Mouse (Mus musculus): ENCODE data around the gene Hes1. TPM values are rescaled to one million over a fixed set of nuclear protein-coding genes. Genes with fewer than 3 reads are reported as not detected.
A peak's percentile ranks its signal among the peaks of the same experiment; 100 is the strongest.
"Not testable (repeated sequence)": the region's sequence is repeated elsewhere in the genome, so short reads cannot be mapped to it uniquely, and the experiment has no call there.

Hes1 gene
- polyA plus RNA-seq, 1 experiment = 25.2 TPM

GRCm38 (mm10) chr16:30068041-30069020, 4.1 kb downstream of the Hes1 start:
- DNase-seq (ENCODE audit: extremely low spot score in 1 of 2, low spot score in 1 of 2) = no peak

GRCm38 (mm10) chr16:30069580-30069949, 5.4 kb downstream of the Hes1 start:
- DNase-seq (ENCODE audit: extremely low spot score in 1 of 2, low spot score in 1 of 2) = peak in 1 of 2 experiments; percentile 22

- DNase-seq (ENCODE audit: extremely low spot score in 1 of 2, low spot score in 1 of 2) = peak in 1 of 2 experiments; percentile 65
Observed at GRCm38 (mm10) chr16:30069950-30070770, 6.0 kb downstream of the Hes1 start.

DNA sequence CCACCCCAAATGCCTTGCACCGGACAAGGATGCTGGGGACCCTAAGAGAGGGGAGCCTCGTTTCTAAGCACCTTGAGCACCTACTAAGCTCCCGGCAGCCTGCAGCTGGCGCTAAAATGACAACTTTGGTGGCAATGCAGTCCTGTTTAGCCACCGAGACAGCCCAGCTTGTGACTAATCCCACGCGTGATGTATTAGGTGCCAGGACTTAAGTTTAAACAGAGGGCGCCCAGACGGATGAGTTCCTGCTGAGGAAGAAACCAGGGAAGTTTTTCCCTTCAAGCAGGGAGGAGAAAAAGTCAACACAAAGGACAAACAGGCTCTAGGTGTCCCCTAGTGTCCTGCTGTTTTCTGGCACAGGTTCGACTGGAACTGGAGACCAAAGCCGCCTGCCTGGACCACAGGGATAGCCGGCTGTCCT, 6.6 kb downstream of the Hes1 start:
- DNase-seq (ENCODE audit: extremely low spot score in 1 of 2, low spot score in 1 of 2) = peak in 1 of 2 experiments; percentile 43

DNA sequence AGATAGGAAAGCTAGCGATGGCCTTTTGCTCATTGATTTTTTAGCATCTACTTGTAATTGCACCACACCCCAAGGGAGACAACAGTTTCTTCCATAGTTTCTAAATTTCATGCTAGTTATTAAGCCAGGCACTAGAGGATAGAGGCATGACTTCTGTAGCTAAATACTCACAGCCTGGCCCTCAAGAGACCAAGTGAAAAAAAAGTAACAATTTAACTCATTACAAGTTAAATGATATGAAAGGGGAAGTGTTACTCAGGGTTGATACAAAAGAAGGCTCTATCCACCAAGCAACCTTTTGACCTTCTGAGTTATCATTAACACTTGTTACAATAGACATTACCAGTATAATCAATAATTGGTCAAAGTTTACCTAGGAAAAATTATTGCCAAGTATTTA, 9.1 kb downstream of the Hes1 start:
- DNase-seq (ENCODE audit: extremely low spot score in 1 of 2, low spot score in 1 of 2) = no peak

DNA sequence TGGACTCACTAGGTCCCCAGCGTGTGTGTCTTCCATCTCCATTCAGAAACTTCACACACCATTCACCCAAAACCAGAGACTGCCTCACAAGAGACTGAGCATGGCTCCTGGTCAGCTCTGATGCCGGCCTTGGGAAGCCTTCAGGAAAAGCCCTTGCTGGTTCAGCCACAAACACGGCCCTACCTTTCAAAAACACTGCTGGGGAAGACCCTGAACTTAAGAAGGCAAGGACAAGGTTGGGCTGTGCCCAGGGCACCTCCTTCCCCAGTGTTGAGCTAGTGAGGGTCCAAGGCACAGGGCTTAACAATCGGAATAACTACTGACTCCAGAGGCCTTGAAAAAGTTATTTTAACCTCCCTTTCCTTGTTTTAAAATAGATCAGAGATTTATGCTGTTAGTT, 17.3 kb downstream of the Hes1 start:
- no peak for DNase-seq (ENCODE audit: extremely low spot score in 1 of 2, low spot score in 1 of 2)

GRCm38 (mm10) chr16:30081980-30082379, 17.8 kb downstream of the Hes1 start:
- no peak for DNase-seq (ENCODE audit: extremely low spot score in 1 of 2, low spot score in 1 of 2)

DNA sequence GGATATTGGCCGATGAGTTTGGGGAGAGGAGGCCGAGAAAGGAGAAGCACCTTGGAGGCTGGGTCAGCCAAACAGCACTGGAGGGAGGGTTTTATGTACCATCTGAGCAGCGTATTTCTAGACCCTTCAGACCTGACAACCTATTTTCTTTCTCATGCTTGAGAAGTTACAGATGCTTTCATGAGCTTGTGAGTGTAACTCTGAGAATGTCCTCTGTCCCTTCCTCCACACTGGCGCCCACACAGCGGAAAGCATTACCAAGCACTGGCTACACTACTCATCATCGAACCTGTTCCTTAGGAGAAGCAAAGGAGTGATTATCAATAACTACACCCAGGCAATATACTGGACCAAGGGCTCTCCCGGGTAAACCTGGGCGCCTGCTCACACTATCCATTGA, 18.8 kb downstream of the Hes1 start:
- no peak for DNase-seq (ENCODE audit: extremely low spot score in 1 of 2, low spot score in 1 of 2)

DNA sequence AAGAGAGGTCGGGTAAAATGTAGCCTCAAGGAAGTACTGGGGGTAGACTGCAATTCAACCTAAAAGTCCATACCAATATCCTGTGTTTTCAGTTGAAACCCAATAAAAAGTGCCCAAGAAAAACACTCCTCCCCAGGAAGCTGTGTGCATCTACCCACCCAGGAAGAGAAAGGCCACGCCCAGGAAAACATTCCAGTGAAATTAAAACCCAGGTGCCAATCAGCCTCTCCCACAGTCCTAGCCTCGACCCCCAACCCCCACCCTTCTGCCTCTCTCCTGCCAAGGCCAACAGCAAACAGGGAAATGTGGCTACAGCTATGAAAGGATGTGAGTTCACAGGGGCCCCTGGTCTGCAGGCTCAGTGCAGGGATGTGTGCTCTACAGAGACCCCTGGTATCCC, 19.4 kb downstream of the Hes1 start:
- no peak for DNase-seq (ENCODE audit: extremely low spot score in 1 of 2, low spot score in 1 of 2)

GRCm38 (mm10) chr16:30088646-30089045, 24.5 kb downstream of the Hes1 start:
- no peak for DNase-seq (ENCODE audit: extremely low spot score in 1 of 2, low spot score in 1 of 2)

- DNase-seq (ENCODE audit: extremely low spot score in 1 of 2, low spot score in 1 of 2) = no peak
Observed at GRCm38 (mm10) chr16:30090200-30090865, 26.1 kb downstream of the Hes1 start.

DNA sequence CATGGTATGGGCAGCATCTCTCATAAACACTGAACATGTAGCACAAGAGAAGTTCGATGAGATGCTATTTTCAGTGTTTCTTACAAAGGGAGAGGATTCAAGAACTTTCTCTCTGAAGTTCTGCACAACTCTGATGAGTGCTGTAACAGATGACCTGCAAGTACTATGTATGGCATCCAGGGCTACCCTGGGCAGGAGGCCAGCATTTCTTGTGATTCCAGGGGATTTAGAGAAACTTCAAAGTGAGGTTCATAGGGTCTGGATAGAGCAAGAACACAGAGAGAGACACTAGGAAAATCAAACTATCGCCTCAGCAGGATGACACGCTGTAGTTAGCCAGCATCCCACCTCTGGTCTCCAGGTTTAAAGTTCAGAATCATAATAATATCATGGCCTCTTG, 31.9 kb downstream of the Hes1 start:
- no peak for DNase-seq (ENCODE audit: extremely low spot score in 1 of 2, low spot score in 1 of 2)

DNA sequence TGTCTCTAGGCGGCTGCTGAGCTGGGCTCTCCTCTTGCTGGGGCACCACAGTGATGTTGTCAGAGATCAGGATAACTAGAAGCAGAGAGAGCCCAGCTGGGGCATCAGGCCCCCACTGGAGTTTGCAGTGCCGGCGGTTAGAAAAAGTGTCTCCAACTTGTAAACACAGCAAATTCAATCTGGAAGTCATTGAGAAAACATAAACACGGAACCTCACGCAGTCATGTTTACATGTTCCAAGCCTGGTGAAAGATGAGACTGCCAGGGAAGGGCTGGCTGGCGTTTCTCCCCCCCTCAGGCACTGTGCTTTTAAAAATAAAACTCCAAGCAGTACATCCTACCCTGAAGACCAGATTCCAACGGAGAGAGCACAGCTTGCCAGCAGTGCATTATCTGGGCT, 32.3 kb downstream of the Hes1 start:
- DNase-seq (ENCODE audit: extremely low spot score in 1 of 2, low spot score in 1 of 2) = no peak

DNA sequence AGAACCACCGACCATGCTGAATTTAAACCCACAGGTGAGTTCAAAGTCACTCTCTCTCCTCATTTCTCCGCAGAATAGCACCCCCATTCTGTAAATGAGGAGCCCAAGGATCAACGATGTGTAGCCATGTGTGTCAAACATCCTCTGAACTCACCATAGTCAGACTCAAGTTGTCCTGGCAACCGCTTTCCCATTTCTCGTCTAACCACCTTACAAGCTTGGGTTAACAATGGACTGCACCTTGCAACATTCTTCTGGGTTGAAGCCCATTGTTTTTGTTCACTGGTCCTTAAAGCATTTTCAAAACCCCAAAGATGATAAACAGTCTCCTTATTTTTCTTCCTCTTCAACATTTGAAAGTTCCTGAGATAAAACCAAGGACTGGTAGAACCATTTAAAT, 34.9 kb downstream of the Hes1 start:
- no peak for DNase-seq (ENCODE audit: extremely low spot score in 1 of 2, low spot score in 1 of 2)

DNA sequence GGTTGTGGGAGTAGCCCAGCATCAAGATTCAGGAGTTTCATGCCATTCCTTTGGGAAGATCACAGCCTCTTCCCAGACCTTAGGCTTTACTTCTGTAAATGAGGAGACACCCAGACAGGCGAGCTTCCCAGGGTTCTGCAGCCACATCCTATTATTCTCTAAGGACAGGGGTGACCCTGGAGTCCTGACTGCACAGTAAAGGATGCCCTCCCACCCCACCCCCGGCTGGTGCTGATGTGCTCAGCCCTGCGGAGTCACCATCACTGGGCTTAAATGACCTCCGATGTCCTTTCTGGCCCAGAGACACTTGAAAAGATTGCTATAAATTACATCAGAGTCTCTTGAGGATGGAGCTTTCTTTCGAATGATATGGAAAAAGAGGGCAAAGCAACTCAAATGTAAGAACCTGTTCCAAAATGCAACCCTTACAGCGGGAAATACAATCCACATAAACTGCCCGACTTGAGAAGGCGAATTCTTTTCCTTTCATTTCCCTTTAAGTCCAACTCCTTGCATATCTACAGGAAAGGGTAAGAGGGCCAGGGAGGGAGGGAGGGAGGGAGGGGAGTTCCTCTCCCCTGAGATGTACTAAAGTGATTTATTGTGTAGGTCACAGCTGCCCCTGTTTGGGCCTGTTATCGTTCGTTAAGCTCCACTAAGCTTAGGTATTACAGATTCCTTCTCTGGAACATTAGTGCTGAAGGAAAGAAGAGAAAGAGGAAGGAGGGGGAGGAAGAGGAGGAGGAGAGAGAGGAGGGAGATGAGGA, 38.1 kb downstream of the Hes1 start:
- DNase-seq (ENCODE audit: extremely low spot score in 1 of 2, low spot score in 1 of 2) = no peak

- DNase-seq (ENCODE audit: extremely low spot score in 1 of 2, low spot score in 1 of 2) = no peak
Observed at GRCm38 (mm10) chr16:30102982-30103381, 38.8 kb downstream of the Hes1 start.

DNA sequence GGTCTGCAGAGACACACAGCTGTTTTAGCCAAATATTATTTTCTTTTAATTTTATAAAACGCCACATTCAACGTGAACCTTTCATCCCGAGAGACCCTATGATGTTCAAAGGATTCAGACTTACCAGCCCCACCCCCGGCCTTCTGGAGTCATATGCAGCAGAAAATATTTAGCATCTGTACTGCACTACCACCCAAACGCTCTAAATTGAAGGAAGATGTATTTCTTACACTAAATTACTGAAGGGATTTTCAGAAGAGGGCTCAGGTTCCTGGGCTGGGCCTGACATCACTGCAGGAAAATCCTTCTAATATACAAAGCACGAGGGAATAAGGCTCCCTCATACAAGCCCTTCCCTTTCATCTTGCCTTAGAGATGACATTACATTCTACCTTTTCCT, 39.3 kb downstream of the Hes1 start:
- DNase-seq (ENCODE audit: extremely low spot score in 1 of 2, low spot score in 1 of 2) = no peak

DNA sequence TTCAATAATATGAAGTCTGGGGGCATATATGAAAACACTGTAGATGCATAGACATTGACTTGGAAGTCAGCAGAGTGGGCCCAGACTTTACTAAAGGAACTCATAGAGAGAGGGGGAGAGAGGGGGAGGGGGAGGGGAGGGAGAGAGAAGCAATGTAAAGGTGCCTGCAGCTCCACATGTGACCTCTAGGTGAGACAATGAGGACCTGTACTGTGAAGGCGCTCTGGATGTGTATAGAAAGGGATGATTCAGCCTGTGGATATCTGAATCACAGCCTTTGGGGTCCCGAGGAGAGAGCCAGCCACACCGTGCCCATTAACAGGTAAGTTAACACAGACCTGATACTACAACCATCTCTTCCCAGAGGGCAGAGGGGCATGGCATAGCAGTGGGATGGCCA, 40.2 kb downstream of the Hes1 start:
- no peak for DNase-seq (ENCODE audit: extremely low spot score in 1 of 2, low spot score in 1 of 2)

DNA sequence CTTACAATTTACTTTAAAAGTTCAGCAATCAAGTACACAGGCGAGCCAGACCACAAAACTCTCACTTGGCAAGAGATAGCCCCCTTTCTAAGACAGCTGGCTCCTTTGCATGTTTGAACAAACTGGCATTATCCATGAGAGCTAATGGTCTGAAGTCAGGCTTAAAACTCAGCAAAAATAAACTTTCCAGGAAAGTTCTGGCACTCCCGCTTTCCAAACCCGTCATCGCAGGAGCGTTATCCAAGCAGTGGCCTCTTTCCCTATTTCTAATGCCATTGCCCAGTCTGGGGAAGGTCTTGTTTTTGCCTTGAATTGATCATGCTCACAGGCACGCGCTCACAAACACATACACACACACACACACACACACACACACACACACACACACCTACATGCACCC, 41.3 kb downstream of the Hes1 start:
- DNase-seq (ENCODE audit: extremely low spot score in 1 of 2, low spot score in 1 of 2) = no peak

DNA sequence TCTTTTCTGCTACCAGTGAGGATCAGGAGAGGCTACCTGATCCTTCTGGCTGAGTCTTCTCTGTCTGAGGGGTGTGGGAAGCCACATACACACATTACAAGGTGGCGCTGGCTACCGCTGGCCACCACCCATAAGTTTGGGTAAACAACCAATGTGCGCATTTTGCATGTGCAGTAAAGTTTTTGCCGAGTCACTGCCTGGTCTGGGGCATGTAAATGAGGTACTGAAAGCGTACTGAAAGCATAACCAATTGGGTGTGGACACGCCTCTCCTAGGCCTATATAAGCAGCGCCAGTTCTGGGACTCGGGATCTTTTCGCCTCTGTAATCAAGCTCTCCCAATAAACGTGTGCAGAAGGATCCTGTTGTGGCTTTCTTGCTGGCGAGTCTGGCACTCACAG, 44.0 kb downstream of the Hes1 start:
- DNase-seq (ENCODE audit: extremely low spot score in 1 of 2, low spot score in 1 of 2) = not testable (repeated sequence)
